Mouse (Mus musculus) brain, embryonic 14.5 days (tissue): ENCODE results near the gene Ift52.

Experiments used
- CTCF ChIP-seq: fragments of 200-500 bp; IDR thresholded peaks from 2 replicates; pipeline ENCODE4 v1.5.1; 2012; ENCODE audit warnings: inconsistent platforms, mild to moderate bottlenecking, moderate library complexity, borderline replicate concordance; ENCODE audit not compliant: insufficient read depth, insufficient read length; ENCODE audit errors: extremely low read depth
- POLR2A ChIP-seq: fragments of 200-500 bp; IDR thresholded peaks from 2 replicates; pipeline ENCODE4 v1.6.1; 2012; ENCODE audit warnings: mild to moderate bottlenecking, inconsistent platforms, borderline replicate concordance; ENCODE audit not compliant: poor library complexity, insufficient read depth, insufficient read length, severe bottlenecking; ENCODE audit errors: extremely low read depth

DNA sequence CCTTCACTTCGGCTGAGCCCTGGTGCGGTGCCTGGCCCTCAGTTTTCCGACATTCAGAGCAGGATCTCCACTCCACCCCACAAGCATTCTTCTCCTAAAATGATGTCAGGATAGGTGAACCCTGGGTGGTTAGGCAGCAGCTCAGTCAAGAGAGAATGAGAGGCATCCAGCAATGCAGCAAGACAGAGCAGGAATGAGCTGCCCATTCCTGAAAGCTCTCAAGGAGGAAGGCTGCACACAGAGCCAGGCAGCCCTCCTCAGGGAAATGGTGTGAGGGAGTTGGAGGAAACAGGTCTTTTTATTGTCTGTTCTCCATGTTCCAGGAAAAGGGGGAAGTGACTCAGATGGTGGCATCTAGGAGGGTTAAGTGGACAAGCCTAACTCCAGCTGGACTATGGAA, 30.4 kb upstream of the Ift52 start:
- TF ChIP-seq POLR2A (no peak), CTCF (no peak)
